Mouse (Mus musculus): ENCODE data around the gene Pcca. TPM values are rescaled to one million over a fixed set of nuclear protein-coding genes. Genes with fewer than 3 reads are reported as not detected.
"Not testable (repeated sequence)": the region's sequence is repeated elsewhere in the genome, so short reads cannot be mapped to it uniquely, and the experiment has no call there.

Gene Pcca
- polyA plus RNA-seq, 1 experiment: 28.3 TPM

GRCm38 (mm10) chr14:122560893-122561452 is 26.8 kb downstream of the Pcca start:
- DNase-seq (ENCODE audit: low spot score): not testable (repeated sequence)

- no peak for DNase-seq (ENCODE audit: low spot score)
Observed at GRCm38 (mm10) chr14:122570862-122571261, 36.7 kb downstream of the Pcca start.

GRCm38 (mm10) chr14:122574064-122574751 is 40.1 kb downstream of the Pcca start:
- no peak for DNase-seq (ENCODE audit: low spot score)

- DNase-seq (ENCODE audit: low spot score): no peak
Observed at GRCm38 (mm10) chr14:122577816-122578215, 43.7 kb downstream of the Pcca start.

GRCm38 (mm10) chr14:122582057-122582456 is 47.9 kb downstream of the Pcca start:
- DNase-seq (ENCODE audit: low spot score): no peak

GRCm38 (mm10) chr14:122582491-122583077 is 48.5 kb downstream of the Pcca start:
- no peak for DNase-seq (ENCODE audit: low spot score)

- not testable (repeated sequence) for DNase-seq (ENCODE audit: low spot score)
Observed at GRCm38 (mm10) chr14:122584087-122584486, 50.0 kb downstream of the Pcca start.

GRCm38 (mm10) chr14:122586942-122587341 is 52.8 kb downstream of the Pcca start:
- DNase-seq (ENCODE audit: low spot score): no peak

- DNase-seq (ENCODE audit: low spot score): no peak
Observed at GRCm38 (mm10) chr14:122597534-122597933, 63.4 kb downstream of the Pcca start.

GRCm38 (mm10) chr14:122598802-122599201 is 64.7 kb downstream of the Pcca start:
- no peak for DNase-seq (ENCODE audit: low spot score)

GRCm38 (mm10) chr14:122599839-122600238 is 65.7 kb downstream of the Pcca start:
- DNase-seq (ENCODE audit: low spot score): no peak

GRCm38 (mm10) chr14:122602701-122603100 is 68.6 kb downstream of the Pcca start:
- DNase-seq (ENCODE audit: low spot score): no peak

GRCm38 (mm10) chr14:122606499-122606898 is 72.4 kb downstream of the Pcca start:
- DNase-seq (ENCODE audit: low spot score): no peak

GRCm38 (mm10) chr14:122607456-122607855 is 73.3 kb downstream of the Pcca start:
- DNase-seq (ENCODE audit: low spot score): no peak

- no peak for DNase-seq (ENCODE audit: low spot score)
Observed at GRCm38 (mm10) chr14:122608323-122608722, 74.2 kb downstream of the Pcca start.

- DNase-seq (ENCODE audit: low spot score): no peak
Observed at GRCm38 (mm10) chr14:122611035-122611434, 76.9 kb downstream of the Pcca start.

- no peak for DNase-seq (ENCODE audit: low spot score)
Observed at GRCm38 (mm10) chr14:122612317-122612716, 78.2 kb downstream of the Pcca start.

- DNase-seq (ENCODE audit: low spot score): no peak
Observed at GRCm38 (mm10) chr14:122617656-122618055, 83.5 kb downstream of the Pcca start.

GRCm38 (mm10) chr14:122633416-122633815 is 99.3 kb downstream of the Pcca start:
- DNase-seq (ENCODE audit: low spot score): no peak

- no peak for DNase-seq (ENCODE audit: low spot score)
Observed at GRCm38 (mm10) chr14:122636601-122637000, 102.5 kb downstream of the Pcca start.

GRCm38 (mm10) chr14:122637798-122638555 is 103.9 kb downstream of the Pcca start:
- no peak for DNase-seq (ENCODE audit: low spot score)

GRCm38 (mm10) chr14:122639168-122639720 is 105.1 kb downstream of the Pcca start:
- DNase-seq (ENCODE audit: low spot score): no peak

Data from urinary bladder, adult 2 months (tissue).